22 mouse cellular contexts compared by ENCODE assay signal in genomic region chr6:90306315-90306975, GRCm38 (mm10). TPM values are rescaled to one million over a fixed set of nuclear protein-coding genes. Genes with fewer than 3 reads are reported as not detected.
"Had no signal": no experiment of that assay in that cellular context is flagged by ENCODE, and none has a peak within 500 bp of the region (broad histone marks: within the 10 kb centered on the region; RNA-seq: fewer than 3 reads in every experiment).

No protein-coding gene starts in this region.

- H3K4me2 ChIP-seq: limb, embryonic 15.5 days; lung, embryonic 15.5 days; midbrain, embryonic 13.5 days; neural tube, embryonic 12.5 days had no signal

- H3K4me3 ChIP-seq: limb, embryonic 15.5 days; lung, embryonic 15.5 days; midbrain, embryonic 13.5 days; neural tube, embryonic 12.5 days had no signal

- ATAC-seq: hindbrain, embryonic 16.5 days; inflammation-experienced regulatory T-cells, adult 6 months; intestine, postnatal 0 days; midbrain, embryonic 13.5 days had no signal

- H3K9me3 ChIP-seq: lung, embryonic 15.5 days had no signal

- H3K27ac ChIP-seq: limb, embryonic 15.5 days; lung, embryonic 15.5 days; midbrain, embryonic 13.5 days; neural tube, embryonic 12.5 days had no signal

- H3K27me3 ChIP-seq: limb, embryonic 15.5 days; lung, embryonic 15.5 days; midbrain, embryonic 13.5 days; neural tube, embryonic 12.5 days had no signal

- H3K9ac ChIP-seq: limb, embryonic 15.5 days; lung, embryonic 15.5 days; midbrain, embryonic 13.5 days; neural tube, embryonic 12.5 days had no signal

- H3K36me3 ChIP-seq: limb, embryonic 15.5 days; lung, embryonic 15.5 days; midbrain, embryonic 13.5 days; neural tube, embryonic 12.5 days had no signal

- H3K4me1 ChIP-seq: limb, embryonic 15.5 days; lung, embryonic 15.5 days; midbrain, embryonic 13.5 days; neural tube, embryonic 12.5 days had no signal

- DNase-seq: kidney, adult 9 months; kidney, postnatal 14 days; retina, postnatal 1 day; right cerebral cortex, postnatal 4 days; spleen, adult 18-20 months; thymus, postnatal 36 days had no signal

RNA-seq across cellular contexts. Expression of gene BC048671, which starts 5.4 kb away (rescaled TPM):
- total RNA-seq: layer of hippocampus, adult 8-10 months; layer of hippocampus, postnatal 14 days; left cerebral cortex, adult 18-20 months; left cerebral cortex, postnatal 14 days; neutrophil, adult 5-6 weeks had no signal
- polyA plus RNA-seq: hindbrain, embryonic 16.5 days; inflammation-experienced regulatory T-cells, adult 6 months; intestine, postnatal 0 days; large intestine, adult 2 months; limb, embryonic 11.5 days; limb, embryonic 15.5 days; lung, embryonic 15.5 days; midbrain, embryonic 13.5 days; neural tube, embryonic 12.5 days; stomach, embryonic 16.5 days; thymus, postnatal 0 days had no signal

RNA-seq across cellular contexts. Expression of gene Chst13, which starts 18.5 kb away (rescaled TPM):
- total RNA-seq: layer of hippocampus, adult 8-10 months; layer of hippocampus, postnatal 14 days; left cerebral cortex, adult 18-20 months; left cerebral cortex, postnatal 14 days had no signal
- polyA plus RNA-seq: inflammation-experienced regulatory T-cells, adult 6 months; intestine, postnatal 0 days; limb, embryonic 11.5 days; midbrain, embryonic 13.5 days; neural tube, embryonic 12.5 days had no signal

RNA-seq across cellular contexts. Expression of gene Uroc1, which starts 26.6 kb away (rescaled TPM):
- total RNA-seq: layer of hippocampus, adult 8-10 months; layer of hippocampus, postnatal 14 days; left cerebral cortex, adult 18-20 months; left cerebral cortex, postnatal 14 days; neutrophil, adult 5-6 weeks had no signal
- polyA plus RNA-seq: inflammation-experienced regulatory T-cells, adult 6 months; large intestine, adult 2 months; lung, embryonic 15.5 days; midbrain, embryonic 13.5 days; neural tube, embryonic 12.5 days had no signal
